Comparison of ENCODE assay signal across 10 mouse cellular contexts in the genomic region with DNA sequence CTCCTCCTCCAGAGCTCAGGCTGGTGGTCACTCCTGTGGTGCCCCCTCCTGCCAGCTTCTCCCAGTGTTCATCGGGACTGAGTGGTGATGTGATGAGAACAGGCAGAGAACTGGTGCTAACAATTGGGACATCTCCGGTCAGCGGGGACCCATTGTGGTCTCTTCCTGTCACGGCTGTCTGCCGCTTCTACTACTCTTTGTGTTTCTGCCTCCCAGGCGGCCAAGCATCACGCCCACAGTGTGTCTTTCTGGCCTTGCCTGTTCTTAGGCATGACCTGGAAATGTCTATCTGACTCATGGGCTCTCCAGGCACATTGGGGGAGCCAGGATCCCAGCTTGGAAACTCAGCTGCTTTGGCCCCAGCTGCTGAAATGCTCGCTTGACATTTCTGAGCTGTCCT.
DNase-seq lines count a peak whose midpoint lies in the region; ATAC-seq and TF ChIP-seq lines count a peak whose summit lies in the region.
"Had no signal": no experiment of that assay in that cellular context is flagged by ENCODE, and none has a peak within 500 bp of the region (broad histone marks: within the 10 kb centered on the region; RNA-seq: fewer than 3 reads in every experiment).

No protein-coding gene starts in this region.

- no peaks in the 10 kb centered on the region for H3K79me2 ChIP-seq in heart, adult 2 months (replicated peaks; ENCODE audit: control insufficient read depth, insufficient read depth, low read length)

- H3K27ac ChIP-seq in liver, embryonic 16.5 days (ENCODE audit: low read length), result no peak overlapping the region
- no peak overlapping the region for H3K27ac ChIP-seq in liver, embryonic 12.5 days
- peak overlapping the region; percentile 70 for H3K27ac ChIP-seq in heart, adult 2 months
- H3K27ac ChIP-seq in hindbrain, embryonic 11.5 days (ENCODE audit: low read depth, low read length), result no peak overlapping the region
- H3K27ac ChIP-seq: forebrain, embryonic 12.5 days had no signal

- DNase-seq in heart, adult 2 months, result peak in 1 of 2 experiments; percentile 75
- DNase-seq in hindbrain, embryonic 11.5 days (ENCODE audit: low spot score), result no peak
- peak; percentile 63 for DNase-seq in lung, postnatal 36 days
- no peak for DNase-seq in urinary bladder, postnatal 10 days (ENCODE audit: low spot score)
- no peak for DNase-seq in cerebellum, postnatal 10 days
- no peak for DNase-seq in spleen, adult 18-20 months
- DNase-seq: cerebellum, adult 9-11 months had no signal

- peaks cover 6% of the 10 kb centered on the region; the same call in 1 of the 2 replicates for H3K4me1 ChIP-seq in liver, embryonic 16.5 days (ENCODE audit: control insufficient read depth, low read depth, low read length)
- H3K4me1 ChIP-seq in liver, embryonic 12.5 days, result peaks cover 17% of the 10 kb centered on the region
- H3K4me1 ChIP-seq in heart, adult 2 months (ENCODE audit: control insufficient read depth, insufficient read depth, low read length), result peaks cover 40% of the 10 kb centered on the region
- no peaks in the 10 kb centered on the region for H3K4me1 ChIP-seq in hindbrain, embryonic 11.5 days (replicated peaks; ENCODE audit: control insufficient read depth, insufficient read depth, low read length)
- H3K4me1 ChIP-seq: forebrain, embryonic 12.5 days had no signal

- H3K36me3 ChIP-seq in liver, embryonic 16.5 days (ENCODE audit: control insufficient read depth, insufficient read depth), result no peaks in the 10 kb centered on the region
- H3K36me3 ChIP-seq in liver, embryonic 12.5 days, result 0 out of 2 replicates have a peak, but pooled peaks cover 2% of the 10 kb centered on the region
- H3K36me3 ChIP-seq in heart, adult 2 months (ENCODE audit: control insufficient read depth, insufficient read depth, low read length), result peaks cover 36% of the 10 kb centered on the region
- H3K36me3 ChIP-seq in hindbrain, embryonic 11.5 days (ENCODE audit: control insufficient read depth, insufficient read depth, low read length), result no peaks in the 10 kb centered on the region

- H3K9me3 ChIP-seq in liver, embryonic 16.5 days (replicated peaks; ENCODE audit: control insufficient read depth, low read length), result no peaks in the 10 kb centered on the region
- H3K9me3 ChIP-seq in liver, embryonic 12.5 days (replicated peaks), result no peaks in the 10 kb centered on the region
- H3K9me3 ChIP-seq in hindbrain, embryonic 11.5 days (ENCODE audit: control insufficient read depth, low read length), result no peaks in the 10 kb centered on the region
- H3K9me3 ChIP-seq: forebrain, embryonic 12.5 days had no signal

- intact Hi-C loops in heart, adult 2 months (cut with DNase I), result loop anchor here (2.0 kb wide), 1 partner anchor 49 kb away; no protein-coding TSS in a partner anchor

- 54% methylated on average over 8 of the region's 8 CpGs for WGBS in liver, embryonic 16.5 days (ENCODE audit: insufficient replicate concordance)
- 58% methylated on average over 8 of the region's 8 CpGs for WGBS in liver, embryonic 12.5 days (ENCODE audit: insufficient replicate concordance)
- WGBS in heart, adult 2 months, result 45% methylated on average over 8 of the region's 8 CpGs
- 38% methylated on average over 8 of the region's 8 CpGs for WGBS in hindbrain, embryonic 11.5 days

- peak; percentile 35; the same call in 1 of the 2 replicates for ATAC-seq in liver, embryonic 16.5 days (ENCODE audit: low read depth)
- ATAC-seq in liver, embryonic 12.5 days, result no peak
- ATAC-seq in hindbrain, embryonic 11.5 days (ENCODE audit: low FRiP score), result peak; percentile 41; the same call in 1 of the 2 replicates

- H3K4me2 ChIP-seq in liver, embryonic 16.5 days (ENCODE audit: low read depth, low read length), result no peak overlapping the region
- no peak overlapping the region for H3K4me2 ChIP-seq in liver, embryonic 12.5 days
- H3K4me2 ChIP-seq in hindbrain, embryonic 11.5 days (replicated peaks; ENCODE audit: low read depth, low read length), result no peak overlapping the region
- H3K4me2 ChIP-seq: forebrain, embryonic 12.5 days had no signal

- no peak overlapping the region for H3K4me3 ChIP-seq in liver, embryonic 16.5 days (ENCODE audit: low read depth, low read length)
- no peak overlapping the region for H3K4me3 ChIP-seq in liver, embryonic 12.5 days
- no peak overlapping the region for H3K4me3 ChIP-seq in heart, adult 2 months
- no peak overlapping the region for H3K4me3 ChIP-seq in hindbrain, embryonic 11.5 days (ENCODE audit: low read depth, low read length)
- H3K4me3 ChIP-seq: forebrain, embryonic 12.5 days had no signal

- H3K9ac ChIP-seq in liver, embryonic 16.5 days (ENCODE audit: low read depth, low read length), result no peak overlapping the region
- H3K9ac ChIP-seq in liver, embryonic 12.5 days, result no peak overlapping the region
- no peak overlapping the region for H3K9ac ChIP-seq in heart, adult 2 months (ENCODE audit: low read depth, low read length)
- H3K9ac ChIP-seq in hindbrain, embryonic 11.5 days (ENCODE audit: low read depth, low read length), result no peak overlapping the region
- H3K9ac ChIP-seq: forebrain, embryonic 12.5 days had no signal

- no peaks in the 10 kb centered on the region for H3K27me3 ChIP-seq in liver, embryonic 16.5 days (ENCODE audit: control insufficient read depth, insufficient read depth, low read depth, low read length)
- no peaks in the 10 kb centered on the region for H3K27me3 ChIP-seq in liver, embryonic 12.5 days (replicated peaks)
- H3K27me3 ChIP-seq in heart, adult 2 months (ENCODE audit: control insufficient read depth, insufficient read depth, low read length), result no peaks in the 10 kb centered on the region
- peaks cover 3% of the 10 kb centered on the region; the same call in 1 of the 2 replicates for H3K27me3 ChIP-seq in hindbrain, embryonic 11.5 days (ENCODE audit: control insufficient read depth, insufficient read depth, low read length)
- H3K27me3 ChIP-seq: forebrain, embryonic 12.5 days had no signal

- no peak for TF ChIP-seq POLR2A in heart, adult 2 months (IDR thresholded peaks at IDR 0.05; ENCODE audit: insufficient read depth, low read depth, low read length)

- TF ChIP-seq CTCF in heart, adult 2 months (IDR thresholded peaks at IDR 0.05), result no peak

- TF ChIP-seq EP300 in heart, adult 2 months (IDR thresholded peaks at IDR 0.05; ENCODE audit: insufficient read depth, low read depth, low read length), result peak; percentile 58
